Mouse (Mus musculus) frontal cortex, postnatal 25 days (tissue): Measurements from ENCODE around the gene Gm9573.

Experiments
- DNase-seq, 2 experiments: peaks; one replicate each; pipeline ENCODE4 v3.0.0; 2022; ENCODE audit warnings: low spot score in 2 of 2

Gm9573 gene

DNA sequence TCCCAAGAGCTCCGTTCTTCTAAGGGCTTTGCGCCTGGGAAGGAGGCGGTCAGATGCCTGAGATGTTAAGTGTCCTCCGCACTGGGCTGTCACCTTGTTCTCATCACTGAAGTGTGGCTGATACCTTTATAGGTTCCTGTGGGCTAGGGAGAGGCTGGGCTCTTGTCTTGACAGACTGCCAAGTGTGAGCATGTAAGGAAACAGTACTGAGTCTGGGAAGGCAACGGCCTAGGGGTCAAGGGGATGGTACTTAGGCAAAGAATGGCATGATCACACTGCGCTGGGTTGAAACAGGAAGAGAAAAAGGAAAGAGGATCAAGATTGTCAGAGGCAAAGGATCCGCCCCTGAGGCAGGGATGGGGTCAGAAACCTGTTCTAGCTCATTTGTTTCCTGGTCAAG is at the start of gene Gm9573:
Gene Gm9573 (minus strand): TSS at position 101 of the 400 bp plus-strand sequence.
- DNase-seq: no peak

DNA sequence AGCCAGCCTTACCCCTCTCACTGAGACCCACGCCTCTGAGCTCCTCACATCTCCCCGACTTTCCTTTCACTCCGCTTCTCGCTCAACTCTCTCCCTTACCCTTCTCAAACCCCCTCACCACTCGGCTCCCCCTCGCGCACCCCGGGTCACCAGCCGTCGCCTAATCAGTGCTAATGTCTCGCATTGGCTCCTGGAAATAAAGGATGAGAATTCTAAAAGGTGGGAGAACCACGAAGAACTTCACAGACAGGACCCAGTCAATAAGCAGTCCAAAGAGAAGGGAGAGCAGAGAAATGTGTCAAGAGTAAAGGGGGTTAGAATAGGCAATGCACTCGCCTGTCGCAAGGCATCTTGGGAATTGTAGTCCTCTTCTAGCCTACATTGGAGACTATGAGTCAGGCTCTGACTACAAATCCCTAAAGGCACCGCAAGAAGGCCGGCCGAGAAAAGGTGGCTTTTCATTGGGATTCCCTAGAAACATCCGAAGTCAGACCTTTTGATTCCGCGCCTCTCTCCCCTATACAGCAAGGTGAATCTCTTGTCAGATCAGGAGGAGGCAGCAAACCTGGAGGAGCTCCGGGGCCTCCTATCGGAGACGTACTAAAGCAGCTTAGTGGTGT is 47.1 kb upstream of the Gm9573 start, which contains the start of gene Gtf2h4:
Gene Gtf2h4 (minus strand): TSS at position 324 of the 620 bp plus-strand sequence.
- DNase-seq: peak; percentile 66 to 82

DNA sequence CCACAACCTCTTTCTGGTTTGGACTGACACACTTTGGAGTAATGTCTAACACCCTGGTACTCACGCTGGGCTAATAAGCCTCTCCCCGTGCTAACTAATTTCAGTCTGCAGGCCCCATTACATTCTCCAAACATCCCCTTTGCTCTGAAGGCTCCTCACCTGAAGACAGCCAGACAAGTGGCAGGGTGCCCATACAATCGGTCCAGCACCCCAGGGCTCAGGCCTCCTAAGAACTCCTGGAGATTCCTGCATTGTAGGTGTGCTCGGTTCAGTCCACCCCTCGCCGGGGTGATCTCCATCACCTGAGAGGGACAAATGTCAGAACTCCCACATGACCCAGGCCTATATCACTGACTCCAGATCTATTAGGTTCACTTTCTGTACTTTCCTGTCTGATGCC is 46.1 kb upstream of the Gm9573 start:
- DNase-seq: no peak

DNA sequence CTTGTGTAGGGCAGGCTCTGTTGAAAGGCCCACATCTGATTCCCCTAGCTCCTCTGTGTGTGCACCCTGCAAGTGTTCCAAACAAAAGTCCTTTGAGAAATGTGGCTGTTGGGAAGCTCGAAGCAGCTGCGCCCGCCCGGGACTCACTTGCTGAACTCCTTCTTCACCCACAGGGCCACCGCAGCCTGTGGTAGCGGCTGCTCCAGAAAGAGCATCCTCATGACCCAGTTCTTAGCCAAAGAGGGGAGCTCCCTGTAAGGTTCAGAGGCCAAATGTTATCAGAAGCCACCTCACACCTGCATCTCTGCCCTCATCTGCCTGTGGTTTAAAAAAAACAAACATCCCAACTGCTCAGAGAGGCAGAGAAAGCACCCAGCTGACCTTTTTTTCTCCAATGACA is 45.4 kb upstream of the Gm9573 start:
- no peak for DNase-seq

DNA sequence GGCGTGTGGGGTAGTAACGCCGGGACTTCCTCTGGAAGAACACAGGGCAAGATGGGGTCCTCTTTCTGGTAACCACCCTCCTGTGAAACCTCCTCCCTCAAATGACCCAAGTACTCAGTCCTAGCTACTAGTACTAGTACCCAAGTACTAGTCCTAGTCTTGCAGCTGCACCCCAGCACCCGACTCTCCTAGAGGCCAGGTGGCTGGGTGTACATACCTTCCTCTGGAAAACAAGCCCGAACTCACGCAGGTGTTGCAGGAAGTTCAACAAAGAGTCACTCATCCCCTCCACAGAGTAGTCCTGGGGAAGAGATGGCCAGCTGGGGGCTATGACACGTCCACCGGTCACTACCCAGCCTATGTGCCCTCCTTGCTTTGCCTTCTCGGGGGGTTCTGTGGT is 43.3 kb upstream of the Gm9573 start:
- DNase-seq: no peak

DNA sequence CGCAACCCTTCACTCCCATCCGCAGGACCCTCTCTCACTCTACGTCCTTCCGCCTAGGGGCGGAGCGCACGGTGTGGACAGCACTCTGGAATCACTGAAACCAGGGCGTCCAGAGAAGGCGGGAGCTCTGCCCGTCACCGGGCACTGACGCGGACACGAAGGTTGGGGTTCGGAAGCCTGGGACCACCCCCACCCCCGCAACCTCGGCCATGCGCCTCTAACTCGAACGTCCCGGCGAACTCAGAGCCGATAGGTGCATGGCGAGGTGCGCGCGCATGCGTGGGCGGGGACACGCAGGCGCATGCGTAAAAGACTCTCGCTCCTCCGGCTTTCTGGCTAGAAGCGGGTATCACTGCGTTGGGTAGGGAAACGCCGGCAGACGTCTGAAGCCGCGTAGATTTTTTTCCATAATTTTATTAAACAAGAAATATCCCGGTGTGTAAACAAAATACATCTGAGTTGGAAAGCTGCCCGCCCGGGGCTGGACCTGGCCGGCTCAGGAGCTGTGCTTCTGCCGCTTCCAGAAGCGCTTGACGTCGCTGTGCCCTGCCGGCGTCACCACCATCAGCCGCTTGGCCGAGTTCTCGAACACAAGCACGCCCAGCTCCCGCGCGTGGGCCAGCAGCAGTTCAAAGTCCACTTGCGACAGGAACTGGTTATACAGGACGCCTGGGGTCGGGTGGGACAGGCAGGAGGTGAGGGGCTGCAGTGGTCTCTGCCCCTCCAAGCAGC is 41.1 kb upstream of the Gm9573 start, which contains the start of gene Vars2:
Gene Vars2 (minus strand): TSS at position 259 of the 732 bp plus-strand sequence.
- peak; percentile 96 to 97 for DNase-seq

DNA sequence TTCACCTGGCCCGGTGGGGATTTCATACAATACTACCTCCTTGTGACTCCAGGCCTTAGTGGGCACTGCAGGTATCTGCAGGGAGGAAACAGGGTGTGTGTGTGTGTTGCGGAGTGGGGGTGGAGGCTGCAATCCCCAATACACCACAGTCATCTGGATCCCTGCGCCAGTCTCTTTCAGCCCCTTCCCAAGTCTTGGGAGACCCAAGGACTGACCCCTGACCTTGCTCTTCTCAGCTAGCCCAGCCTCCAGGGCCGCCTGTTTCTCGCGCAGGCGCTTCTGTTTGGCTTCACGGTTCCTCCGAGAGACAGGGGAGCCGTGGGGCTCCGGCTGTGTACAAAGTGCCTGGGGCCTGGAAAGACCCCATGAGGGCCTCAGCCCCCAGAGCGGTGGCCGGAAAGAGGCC is 40.4 kb upstream of the Gm9573 start:
- no peak for DNase-seq

DNA sequence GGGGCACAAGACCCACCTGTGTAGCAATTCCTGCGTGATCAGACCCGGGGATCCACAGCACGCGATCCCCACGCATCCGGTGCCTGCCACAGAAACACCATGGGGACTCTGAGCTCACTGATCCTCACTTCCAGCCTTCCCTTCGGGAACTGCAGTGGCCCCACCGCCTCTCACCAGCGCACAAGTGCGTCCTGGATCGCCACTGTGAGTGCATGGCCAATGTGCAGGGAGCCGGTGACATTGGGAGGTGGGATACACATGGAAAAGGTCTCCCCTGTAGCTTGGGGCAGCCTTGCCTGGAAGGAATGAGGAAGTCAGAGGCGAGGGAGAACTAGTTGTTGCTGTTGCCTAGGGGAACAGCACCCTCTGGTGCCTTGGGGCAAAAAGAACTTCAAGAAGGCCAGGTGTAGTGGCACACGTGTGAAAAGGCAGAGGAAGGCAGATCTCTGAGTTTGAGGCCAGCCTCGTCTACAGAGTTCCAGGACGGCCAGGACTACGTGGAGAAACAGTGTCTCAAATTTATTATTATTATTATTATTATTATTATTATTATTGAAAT is 39.6 kb upstream of the Gm9573 start:
- peak in 1 of 2 experiments; percentile 28 for DNase-seq

DNA sequence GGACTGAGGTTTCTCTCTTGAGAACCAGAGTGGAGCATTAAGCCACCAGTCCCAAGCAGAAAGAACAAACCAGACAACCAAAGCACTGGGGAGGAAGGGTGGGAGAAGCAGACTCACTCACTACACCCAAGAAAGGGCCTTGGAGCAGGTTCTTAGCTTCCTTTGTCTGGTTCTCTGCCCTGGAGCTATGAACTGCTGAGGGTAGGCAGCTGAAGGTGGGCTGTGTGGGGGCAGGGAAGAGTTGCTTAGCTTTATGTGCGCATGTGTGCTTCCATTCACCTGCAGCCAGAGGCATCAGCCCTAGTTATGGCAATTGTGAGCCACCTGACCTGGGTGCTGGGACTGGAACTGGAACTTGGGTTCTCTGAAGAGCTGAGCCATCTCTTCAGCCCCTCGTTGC is 26.6 kb upstream of the Gm9573 start:
- no peak for DNase-seq

DNA sequence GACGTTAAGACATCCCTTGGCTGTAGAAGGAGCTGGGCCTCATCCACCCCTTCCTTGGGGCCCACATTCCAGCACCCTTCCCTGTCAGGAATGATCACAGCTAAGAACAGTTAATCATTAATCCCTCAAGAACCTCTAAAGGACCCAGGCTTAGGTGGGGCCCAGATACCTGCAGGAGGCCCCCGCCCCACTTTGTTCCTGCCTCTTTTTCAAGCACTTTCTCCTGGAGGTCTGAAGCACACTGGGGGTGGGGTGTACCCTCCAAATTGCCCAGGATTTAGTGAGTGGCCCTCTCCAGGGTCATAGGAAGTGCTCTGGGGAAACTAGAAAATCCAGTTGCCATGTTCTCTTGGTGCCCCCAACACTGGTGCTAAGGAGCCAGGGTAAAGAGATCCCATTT is 23.0 kb upstream of the Gm9573 start:
- no peak for DNase-seq

DNA sequence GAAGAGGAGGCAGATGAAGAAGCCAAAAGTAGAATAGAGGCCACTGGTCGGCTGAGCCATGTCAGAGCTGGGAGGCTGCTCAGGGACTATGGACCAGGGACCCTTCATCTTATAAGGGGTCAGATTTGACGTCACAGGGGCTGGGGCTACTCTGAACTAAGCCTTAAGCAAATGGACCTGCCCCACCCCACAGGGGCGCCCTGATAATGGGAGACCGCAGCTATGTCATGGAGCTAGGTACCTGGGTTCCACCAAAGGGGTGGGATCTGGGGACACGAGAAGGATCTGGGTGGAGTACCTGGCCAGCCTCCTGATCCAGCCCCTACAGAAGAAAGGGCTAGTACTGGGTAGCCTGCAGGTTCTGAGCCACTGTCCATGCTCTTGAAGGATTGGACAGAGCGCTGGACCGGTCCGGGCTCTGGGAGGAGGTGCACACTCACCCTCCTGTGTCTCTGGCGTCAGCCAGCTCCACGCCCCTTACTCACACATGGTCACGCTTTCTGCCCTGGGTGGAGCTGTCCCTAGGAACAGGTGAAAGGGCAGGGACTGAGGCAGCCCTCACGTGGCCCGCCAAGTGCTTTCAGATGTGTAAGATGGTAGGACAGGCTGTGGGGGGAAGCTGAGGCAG is 17.3 kb upstream of the Gm9573 start, which contains the start of gene Mucl3:
Gene Mucl3 (minus strand): TSS at position 87 of the 628 bp plus-strand sequence.
- DNase-seq: no peak

DNA sequence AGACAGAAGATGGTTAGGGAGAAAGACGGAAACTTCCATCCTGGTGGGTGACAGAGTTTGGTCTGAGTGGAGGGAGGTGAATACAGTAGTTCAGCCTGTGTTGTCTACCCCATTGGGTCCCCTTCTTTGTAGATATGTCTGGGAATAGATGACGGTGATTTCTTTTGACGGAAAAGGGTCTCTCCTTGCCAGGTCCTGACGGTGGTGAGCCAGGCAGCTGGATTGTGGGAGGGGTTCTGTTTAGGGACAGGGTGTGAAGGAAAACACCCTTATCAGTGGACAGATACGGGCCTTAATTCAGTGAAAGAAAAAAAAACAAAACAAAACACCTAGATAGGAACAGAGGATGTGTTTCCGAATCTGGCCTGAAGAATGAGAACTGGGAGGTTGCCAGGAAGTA is 12.9 kb upstream of the Gm9573 start:
- no peak for DNase-seq

DNA sequence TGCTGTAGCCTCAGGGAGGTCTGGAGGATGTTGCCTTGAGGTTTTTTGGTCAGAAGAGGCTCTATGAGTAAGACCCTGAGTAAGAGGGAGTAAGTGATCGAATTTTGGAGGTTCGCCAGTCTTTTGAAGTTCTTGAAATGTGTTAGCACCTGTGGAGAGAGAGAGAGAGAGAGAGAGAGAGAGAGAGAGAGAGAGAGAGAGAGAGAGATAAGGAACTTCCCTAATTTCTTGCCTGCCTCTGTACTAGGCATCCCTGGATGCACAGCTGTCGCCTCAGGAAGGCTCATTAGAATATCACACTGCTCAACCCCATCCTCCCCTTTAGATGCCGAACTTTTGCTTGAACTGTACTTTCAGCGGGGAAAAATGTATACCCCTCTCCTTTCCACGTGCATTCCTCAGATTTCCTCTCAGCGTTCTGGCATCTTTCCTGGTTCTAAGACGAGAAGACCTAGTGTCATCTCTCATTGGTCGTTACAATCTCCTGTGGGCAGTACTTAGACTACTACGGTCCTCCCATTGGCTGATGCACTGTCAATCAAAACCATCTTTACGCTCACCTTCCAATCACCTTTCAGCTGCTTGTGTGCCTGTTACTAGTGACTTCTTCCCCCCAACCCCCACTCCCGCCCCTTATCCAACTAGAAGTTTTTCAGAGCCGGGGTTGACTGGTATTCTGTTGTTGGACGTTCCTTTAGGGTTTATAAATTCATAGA is 12.2 kb upstream of the Gm9573 start:
- DNase-seq: peak in 1 of 2 experiments; percentile 32

DNA sequence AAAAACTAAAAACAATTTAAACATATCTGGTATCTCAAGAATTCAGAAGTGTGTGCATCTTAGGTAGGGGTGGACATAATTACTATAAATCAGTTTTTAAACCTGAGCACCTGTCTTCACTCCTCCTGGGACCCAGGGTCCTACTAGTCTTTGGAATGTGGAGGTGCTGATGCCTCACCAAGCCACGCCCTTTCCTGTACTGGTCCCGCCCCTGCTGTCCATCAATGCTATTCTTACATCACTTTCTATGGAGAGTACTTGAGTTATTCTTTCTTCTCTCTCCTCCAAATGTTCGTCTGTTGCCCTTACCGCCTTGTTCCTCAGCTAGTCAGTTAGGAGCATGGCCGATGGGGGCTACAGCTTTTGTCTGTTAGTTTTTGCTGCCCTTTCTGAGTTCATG is 9.9 kb upstream of the Gm9573 start:
- no peak for DNase-seq

DNA sequence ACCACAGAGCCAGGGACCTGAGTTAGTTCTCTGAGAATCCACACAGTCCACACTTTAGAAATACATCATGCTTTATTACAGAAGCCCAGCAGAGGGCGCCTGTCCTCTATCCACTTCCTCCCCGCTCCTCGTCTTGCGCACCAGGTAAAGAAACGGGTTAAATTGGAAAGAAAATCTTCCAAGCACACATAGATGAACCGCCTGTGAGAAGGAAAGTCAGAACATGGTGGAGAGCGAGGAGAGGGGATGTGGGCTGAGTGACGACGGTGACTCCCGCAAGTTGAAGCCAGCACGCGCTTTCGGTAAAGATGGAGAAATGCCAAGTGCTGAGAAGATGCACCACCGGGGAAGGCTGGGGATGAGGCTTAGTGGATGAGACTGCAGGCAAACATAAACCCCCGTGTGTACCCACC is 9.3 kb upstream of the Gm9573 start:
- DNase-seq: peak; percentile 63 to 79

DNA sequence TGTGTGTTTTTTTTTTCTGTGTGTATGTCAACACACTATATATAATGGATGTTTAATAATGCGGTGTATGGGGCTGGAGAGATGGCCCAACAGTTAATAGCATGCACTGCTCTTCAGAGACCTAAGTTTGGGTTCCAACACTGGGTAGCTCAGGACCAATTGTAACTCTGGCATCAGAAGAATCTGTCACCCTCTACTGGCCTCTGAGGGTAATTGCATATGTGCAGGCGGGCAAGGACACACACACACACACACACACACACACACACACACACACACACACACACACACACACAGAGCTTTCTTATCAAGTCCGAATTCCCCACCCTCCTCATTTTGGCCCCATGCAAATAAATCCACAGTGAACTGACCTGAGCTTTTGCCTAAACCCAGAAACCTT is 8.8 kb upstream of the Gm9573 start:
- DNase-seq: no peak

DNA sequence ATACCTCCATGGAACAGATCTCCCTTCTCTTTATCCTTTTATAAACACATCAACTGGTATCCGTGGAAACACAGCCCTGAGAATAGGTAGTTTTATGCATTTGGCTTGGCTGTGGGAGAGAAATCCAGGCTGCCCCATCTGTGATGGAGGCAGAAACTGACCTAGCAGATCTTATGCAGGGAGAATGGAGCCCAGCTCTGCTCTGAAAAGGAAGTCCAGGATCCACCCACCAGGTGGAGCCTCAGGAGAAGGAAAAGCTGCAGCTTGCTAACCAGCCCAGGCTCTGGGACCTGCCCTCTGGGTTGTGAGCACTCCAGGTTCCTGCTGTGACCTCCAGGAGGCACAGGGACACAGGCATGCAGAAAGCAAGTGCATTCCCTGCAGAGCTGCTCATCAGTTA is 7.6 kb upstream of the Gm9573 start:
- DNase-seq: peak in 1 of 2 experiments; percentile 42

DNA sequence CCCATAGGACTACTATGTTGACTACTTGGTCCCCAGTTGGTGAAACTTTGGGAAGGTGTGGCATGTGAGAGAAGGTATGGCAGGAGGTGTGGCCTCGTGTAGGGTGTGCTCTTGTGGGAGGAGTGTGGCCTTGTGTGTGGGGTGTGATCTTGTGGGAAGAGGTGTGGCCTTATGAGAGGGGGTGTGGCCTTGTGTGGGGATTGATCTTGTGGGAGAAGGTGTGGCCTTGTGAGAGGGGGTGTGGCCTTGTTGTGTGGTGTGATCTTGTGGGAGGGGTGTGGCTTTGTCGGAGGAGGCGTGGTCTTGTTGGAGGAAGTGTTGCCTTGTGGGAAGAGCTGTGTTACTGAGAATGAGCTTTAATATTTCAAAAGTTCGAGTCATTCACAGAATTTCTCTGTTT is 9.3 kb downstream of the Gm9573 start:
- DNase-seq: no peak

DNA sequence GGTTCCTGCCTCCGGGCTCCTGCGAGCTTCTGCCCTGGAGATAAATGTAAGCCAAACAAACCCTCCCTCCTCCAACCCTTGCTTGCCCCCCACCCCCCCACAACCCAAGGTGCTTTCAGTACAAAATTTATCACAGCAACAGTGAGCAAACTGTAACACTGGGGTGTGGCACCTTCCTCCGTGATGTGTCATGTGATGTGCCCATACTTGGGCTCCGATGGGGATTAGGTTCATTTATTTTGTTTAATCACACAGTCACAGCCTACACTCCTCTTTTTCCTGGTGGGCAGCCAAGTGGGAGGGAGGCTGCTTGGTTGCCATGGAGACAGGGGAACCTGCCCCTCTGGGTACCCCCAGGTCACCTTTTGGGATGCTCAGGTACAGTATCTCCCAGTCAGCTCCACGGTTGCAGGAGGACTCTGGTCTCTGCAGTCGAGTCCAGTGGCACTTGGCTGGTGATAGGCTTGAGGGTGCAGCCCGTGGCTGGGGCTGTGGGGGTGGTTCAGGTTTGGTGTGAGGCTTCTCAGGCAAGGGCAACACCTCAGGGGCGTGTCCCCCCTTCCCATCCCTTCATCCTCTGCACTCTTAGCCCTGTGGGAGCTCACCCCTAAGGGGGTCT is 24.6 kb downstream of the Gm9573 start:
- DNase-seq: no peak

DNA sequence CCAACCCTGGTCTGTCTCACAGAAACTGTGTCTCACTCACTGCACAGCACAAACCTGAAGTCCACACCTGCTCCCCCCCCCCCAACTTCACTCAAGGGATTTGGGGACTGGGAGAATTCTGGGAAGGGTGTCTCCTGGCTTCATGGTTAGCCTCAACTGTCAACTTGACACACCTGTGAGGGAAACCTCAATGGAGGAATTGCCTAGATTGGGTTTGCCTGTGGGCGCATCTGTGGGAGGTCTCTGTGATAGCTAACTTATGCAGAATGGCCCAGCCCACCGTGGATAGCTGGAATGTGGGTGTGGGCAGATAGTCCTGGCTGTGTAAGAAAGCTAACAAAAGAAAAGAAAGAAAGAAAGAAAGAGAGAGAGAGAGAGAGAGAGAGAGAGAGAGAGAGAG is 25.2 kb downstream of the Gm9573 start, which contains the start of gene Sfta2:
Gene Sfta2 (plus strand): TSS at position 301 of the 400 bp plus-strand sequence.
- DNase-seq: no peak

DNA sequence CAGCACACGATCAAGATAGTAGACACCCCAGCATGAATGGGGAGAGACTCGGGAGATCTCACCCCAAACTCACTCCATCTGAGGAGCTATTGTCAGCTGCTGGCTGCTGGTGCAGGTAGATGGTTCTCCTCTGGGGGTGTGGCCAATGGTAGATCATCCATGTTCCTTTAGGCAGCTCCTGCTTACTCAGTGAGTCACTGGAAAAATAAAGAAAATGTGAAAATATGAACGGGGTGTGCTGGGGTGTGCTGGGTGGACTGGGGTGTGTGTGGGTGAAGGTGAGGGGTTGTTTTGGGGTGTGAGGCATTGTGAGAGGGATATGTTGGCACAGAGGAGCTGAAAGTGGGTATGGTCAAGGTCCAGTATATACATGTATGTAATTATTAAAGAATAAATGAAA is 29.0 kb downstream of the Gm9573 start:
- no peak for DNase-seq
